Mouse (Mus musculus) forebrain, postnatal 0 days (tissue): ENCODE measurements around the gene Clk2. TPM values are rescaled to one million over a fixed set of nuclear protein-coding genes. Genes with fewer than 3 reads are reported as not detected.

Experiments used
- ATAC-seq: fragments of 200-750 bp; cut with Nextera tagmentation; 2 replicates; pipeline ENCODE4 v1.8.0; 2017; ENCODE audit warnings: mild to moderate bottlenecking, moderate library complexity
- DNase-seq: peaks from one replicate; pipeline ENCODE4 v3.0.0-alpha.2; 2015
- H3K27ac ChIP-seq: fragments of 300-500 bp; sonication (generic); 2 replicates; pipeline ENCODE4 v1.5.1; 2014; ENCODE audit warnings: low read depth, mild to moderate bottlenecking, antibody characterized with exemption, low read length, moderate library complexity, mixed read lengths
- H3K27me3 ChIP-seq: fragments of 300-500 bp; sonication (generic); 2 replicates; pipeline ENCODE4 v1.6.1; 2014; ENCODE audit warnings: mild to moderate bottlenecking, low read length, mixed read lengths; ENCODE audit not compliant: insufficient read depth
- H3K36me3 ChIP-seq: fragments of 300-500 bp; sonication (generic); 2 replicates; pipeline ENCODE4 v1.6.1; 2014; ENCODE audit warnings: mild to moderate bottlenecking, moderate library complexity; ENCODE audit not compliant: insufficient read depth
- H3K4me1 ChIP-seq: fragments of 300-500 bp; sonication (generic); 2 replicates; pipeline ENCODE4 v1.6.1; 2014; ENCODE audit warnings: antibody characterized with exemption; ENCODE audit not compliant: insufficient read depth
- H3K4me2 ChIP-seq: fragments of 300-500 bp; sonication (generic); 2 replicates; pipeline ENCODE4 v1.6.1; 2014; ENCODE audit warnings: low read depth, mild to moderate bottlenecking, moderate library complexity
- H3K4me3 ChIP-seq: fragments of 300-500 bp; sonication (generic); 2 replicates; pipeline ENCODE4 v1.5.1; 2014; ENCODE audit warnings: low read depth, low read length, mixed read lengths
- H3K9ac ChIP-seq: fragments of 300-500 bp; sonication (generic); 2 replicates; pipeline ENCODE4 v1.6.1; 2014; ENCODE audit warnings: mild to moderate bottlenecking
- H3K9me3 ChIP-seq: fragments of 300-500 bp; sonication (generic); 2 replicates; pipeline ENCODE4 v1.6.1; 2016; ENCODE audit warnings: low read length
- CTCF ChIP-seq: sonication (generic); IDR thresholded peaks from 2 replicates; pipeline ENCODE4 v1.5.1; 2016; ENCODE audit warnings: antibody characterized with exemption, control low read depth, low read depth
- WGBS: fragments of 180-500 bp; shearing (Covaris S2); extraction: QIAGEN DNeasy Blood & Tissue Kit; methylation state at CpG from one replicate; pipeline ENCODE4 v1.1.7; 2014; 5-methylcytosine and 5-hydroxymethylcytosine counted together
- polyA plus RNA-seq: library from polyadenylated mRNA; unstranded; fragments of >200 nt; fragmentation: Nextera tagmentation; extraction: Ambion mirVana; gene quantifications from 2 replicates; pipeline ENCODE4 v1.2.1, GENCODE M21; 2015
- total RNA-seq: library from RNA; depleted of rRNA; stranded (reverse); fragments of >200 nt; gene quantifications from 2 replicates; pipeline ENCODE4 v1.2.3, GENCODE M21; 2014; rRNA removed

The Clk2 gene
- total and polyA plus RNA-seq, 2 experiments from 2014 or later, result 12.8 to 43.1 TPM

- Histone ChIP-seq H3K27me3 (no peaks in the 10 kb centered on the region), H3K9me3 (no peaks in the 10 kb centered on the region), H3K27ac (peak overlapping the region; percentile 80), H3K4me3 (peak overlapping the region; percentile 45; the same call in 1 of the 2 replicates), H3K9ac (peak overlapping the region; percentile 53), H3K4me2 (peak overlapping the region; percentile 91), H3K36me3 (peaks cover 15% of the 10 kb centered on the region), H3K4me1 (peaks cover 28% of the 10 kb centered on the region)
- TF ChIP-seq CTCF, result no peak
- DNase-seq (no peak), ATAC-seq (no peak)
- WGBS, result 20% methylated on average over 11 of the region's 11 CpGs
Measured at GRCm38 (mm10) chr3:89224796-89225195, 60.2 kb downstream of the Clk2 start.

- peak overlapping the region; percentile 80 for H3K27ac ChIP-seq
- TF ChIP-seq CTCF, result no peak
- H3K9ac ChIP-seq, result peak overlapping the region; percentile 53
- no peaks in the 10 kb centered on the region for H3K9me3 ChIP-seq
- 13% methylated on average over 12 of the region's 12 CpGs for WGBS
- peak overlapping the region; percentile 91 for H3K4me2 ChIP-seq
- peak overlapping the region; percentile 45 for H3K4me3 ChIP-seq
- DNase-seq (no peak), ATAC-seq (no peak)
- H3K27me3 ChIP-seq, result no peaks in the 10 kb centered on the region
- H3K4me1 ChIP-seq, result peaks cover 28% of the 10 kb centered on the region
- peaks cover 12% of the 10 kb centered on the region; the same call in 1 of the 2 replicates for H3K36me3 ChIP-seq
Measured at GRCm38 (mm10) chr3:89225321-89225815, 60.8 kb downstream of the Clk2 start.

DNA sequence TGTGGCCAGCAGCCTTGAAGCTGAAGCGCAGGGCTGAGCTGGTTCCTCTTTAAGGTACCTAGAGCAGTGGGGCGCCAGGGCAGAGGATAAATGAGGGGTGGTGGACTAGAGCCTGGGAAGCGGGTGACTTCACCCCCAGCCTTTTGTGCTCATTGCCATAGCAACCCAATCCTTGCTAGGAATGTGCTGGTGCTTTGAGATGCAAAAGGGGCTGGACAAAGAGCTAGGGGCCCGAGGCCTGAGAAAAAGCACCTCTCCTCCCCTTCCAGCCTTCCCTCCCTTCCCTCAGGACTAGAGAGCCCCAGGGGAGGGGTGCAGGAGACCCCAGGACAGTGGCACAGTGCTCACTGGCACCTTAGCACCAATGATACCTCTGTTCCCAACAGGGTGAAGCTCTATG, 61.3 kb downstream of the Clk2 start:
- Histone ChIP-seq H3K4me3 (peak overlapping the region; percentile 45), H3K4me2 (peak overlapping the region; percentile 91), H3K9me3 (no peaks in the 10 kb centered on the region), H3K36me3 (peaks cover 12% of the 10 kb centered on the region; the same call in 1 of the 2 replicates), H3K27me3 (no peaks in the 10 kb centered on the region), H3K9ac (peak overlapping the region; percentile 53), H3K27ac (peak overlapping the region; percentile 80), H3K4me1 (peaks cover 28% of the 10 kb centered on the region)
- ATAC-seq, result peak; percentile 45
- peak; percentile 71 for DNase-seq
- WGBS, result 15% methylated on average over 4 of the region's 4 CpGs
- TF ChIP-seq CTCF, result no peak

- WGBS, result 3% methylated on average over 11 of the region's 11 CpGs
- Histone ChIP-seq H3K4me1 (peaks cover 28% of the 10 kb centered on the region), H3K36me3 (peaks cover 7% of the 10 kb centered on the region; the same call in 1 of the 2 replicates), H3K9me3 (no peaks in the 10 kb centered on the region), H3K27ac (peak overlapping the region; percentile 80), H3K27me3 (no peaks in the 10 kb centered on the region), H3K9ac (peak overlapping the region; percentile 53), H3K4me3 (peak overlapping the region; percentile 45), H3K4me2 (peak overlapping the region; percentile 91)
- ATAC-seq (no peak), DNase-seq (no peak)
- TF ChIP-seq CTCF, result no peak
Measured at GRCm38 (mm10) chr3:89226361-89226760, 61.8 kb downstream of the Clk2 start.

Other genes starting within 250 kb of the Clk2 start
- gene Ash1l, start 214.2 kb upstream of the Clk2 start, total RNA-seq, result 25.9 and 28.9 TPM in 2 replicates
- gene Ash1l, start 214.2 kb upstream of the Clk2 start, polyA plus RNA-seq, result 6.8 and 12.8 TPM in 2 replicates
- gene Dap3, start 213.6 kb upstream of the Clk2 start, total RNA-seq, result 76.2 and 83.0 TPM in 2 replicates
- 127 and 141 TPM in 2 replicates for gene Dap3, start 213.6 kb upstream of the Clk2 start, polyA plus RNA-seq
- gene Rusc1, start 71.5 kb upstream of the Clk2 start, total RNA-seq, result 148 and 158 TPM in 2 replicates
- 86.1 and 101 TPM in 2 replicates for gene Rusc1, start 71.5 kb upstream of the Clk2 start, polyA plus RNA-seq
- not detected in 2 replicates for gene Gm43738, start 63.7 kb upstream of the Clk2 start, total RNA-seq
- not detected in 2 replicates for gene Gm43738, start 63.7 kb upstream of the Clk2 start, polyA plus RNA-seq
- gene Fdps, start 62.8 kb upstream of the Clk2 start, total RNA-seq, result 421 and 510 TPM in 2 replicates
- 435 and 441 TPM in 2 replicates for gene Fdps, start 62.8 kb upstream of the Clk2 start, polyA plus RNA-seq
- gene Pklr, start 28.7 kb upstream of the Clk2 start, total RNA-seq, result 0.08 and 0.76 TPM in 2 replicates
- gene Pklr, start 28.7 kb upstream of the Clk2 start, polyA plus RNA-seq, result 0.19 TPM in 1 of 2 replicates, not detected in the other
- 44.9 and 45.5 TPM in 2 replicates for gene Hcn3, start 4.6 kb upstream of the Clk2 start, total RNA-seq
- 22.7 and 30.3 TPM in 2 replicates for gene Hcn3, start 4.6 kb upstream of the Clk2 start, polyA plus RNA-seq
- 44.3 and 63.7 TPM in 2 replicates for gene Scamp3, start 12.7 kb downstream of the Clk2 start, total RNA-seq
- gene Scamp3, start 12.7 kb downstream of the Clk2 start, polyA plus RNA-seq, result 116 and 124 TPM in 2 replicates
- gene Fam189b, start 18.3 kb downstream of the Clk2 start, total RNA-seq, result 8.9 and 12.7 TPM in 2 replicates
- 23.8 and 31.8 TPM in 2 replicates for gene Fam189b, start 18.3 kb downstream of the Clk2 start, polyA plus RNA-seq
- 46.9 and 51.1 TPM in 2 replicates for gene Gba, start 38.1 kb downstream of the Clk2 start, total RNA-seq
- gene Gba, start 38.1 kb downstream of the Clk2 start, polyA plus RNA-seq, result 40.4 and 41.7 TPM in 2 replicates
- 53.6 and 74.1 TPM in 2 replicates for gene Thbs3, start 50.4 kb downstream of the Clk2 start, total RNA-seq
- 31.1 and 42.8 TPM in 2 replicates for gene Thbs3, start 50.4 kb downstream of the Clk2 start, polyA plus RNA-seq
- gene Mtx1, start 62.3 kb downstream of the Clk2 start, total RNA-seq, result 142 and 167 TPM in 2 replicates
- 199 and 212 TPM in 2 replicates for gene Mtx1, start 62.3 kb downstream of the Clk2 start, polyA plus RNA-seq
- gene Muc1, start 64.3 kb downstream of the Clk2 start, total RNA-seq, result 1.3 and 1.6 TPM in 2 replicates
- gene Muc1, start 64.3 kb downstream of the Clk2 start, polyA plus RNA-seq, result 0.27 and 0.35 TPM in 2 replicates
- gene Krtcap2, start 81.2 kb downstream of the Clk2 start, total RNA-seq, result 67.0 and 68.1 TPM in 2 replicates
- 221 and 244 TPM in 2 replicates for gene Krtcap2, start 81.2 kb downstream of the Clk2 start, polyA plus RNA-seq
- 83.0 and 98.3 TPM in 2 replicates for gene Trim46, start 81.5 kb downstream of the Clk2 start, total RNA-seq
- gene Trim46, start 81.5 kb downstream of the Clk2 start, polyA plus RNA-seq, result 56.0 and 63.5 TPM in 2 replicates
- gene Dpm3, start 94.6 kb downstream of the Clk2 start, total RNA-seq, result 66.7 and 160 TPM in 2 replicates
- gene Dpm3, start 94.6 kb downstream of the Clk2 start, polyA plus RNA-seq, result 74.9 and 96.8 TPM in 2 replicates
- gene Slc50a1, start 105.8 kb downstream of the Clk2 start, total RNA-seq, result 22.1 and 26.7 TPM in 2 replicates
- 34.8 and 36.8 TPM in 2 replicates for gene Slc50a1, start 105.8 kb downstream of the Clk2 start, polyA plus RNA-seq
- gene Efna1, start 116.3 kb downstream of the Clk2 start, total RNA-seq, result 5.5 and 8.4 TPM in 2 replicates
- gene Efna1, start 116.3 kb downstream of the Clk2 start, polyA plus RNA-seq, result 10.8 and 11.1 TPM in 2 replicates
- gene Efna3, start 158.2 kb downstream of the Clk2 start, total RNA-seq, result 76.7 and 80.7 TPM in 2 replicates
- gene Efna3, start 158.2 kb downstream of the Clk2 start, polyA plus RNA-seq, result 68.9 and 73.8 TPM in 2 replicates
- 8.4 and 11.1 TPM in 2 replicates for gene Efna4, start 173.2 kb downstream of the Clk2 start, total RNA-seq
- gene Efna4, start 173.2 kb downstream of the Clk2 start, polyA plus RNA-seq, result 7.8 and 8.1 TPM in 2 replicates
- gene Adam15, start 185.2 kb downstream of the Clk2 start, total RNA-seq, result 47.9 and 53.3 TPM in 2 replicates
- gene Adam15, start 185.2 kb downstream of the Clk2 start, polyA plus RNA-seq, result 50.1 and 56.4 TPM in 2 replicates
- gene Dcst2, start 197.2 kb downstream of the Clk2 start, total RNA-seq, result 0.19 and 0.46 TPM in 2 replicates
- 0.43 and 0.56 TPM in 2 replicates for gene Dcst2, start 197.2 kb downstream of the Clk2 start, polyA plus RNA-seq
- 0.15 TPM in 1 of 2 replicates, not detected in the other for gene Dcst1, start 200.5 kb downstream of the Clk2 start, total RNA-seq
- gene Dcst1, start 200.5 kb downstream of the Clk2 start, polyA plus RNA-seq, result 0.89 and 1.3 TPM in 2 replicates
- 2.1 and 4.9 TPM in 2 replicates for gene Zbtb7b, start 230.0 kb downstream of the Clk2 start, total RNA-seq
- 0.33 and 0.75 TPM in 2 replicates for gene Zbtb7b, start 230.0 kb downstream of the Clk2 start, polyA plus RNA-seq
- 4.2 TPM in 1 of 2 replicates, not detected in the other for gene Lenep, start 238.0 kb downstream of the Clk2 start, total RNA-seq
- 0.40 TPM in 1 of 2 replicates, not detected in the other for gene Lenep, start 238.0 kb downstream of the Clk2 start, polyA plus RNA-seq
- gene Flad1, start 247.1 kb downstream of the Clk2 start, total RNA-seq, result 25.6 and 34.9 TPM in 2 replicates
- gene Flad1, start 247.1 kb downstream of the Clk2 start, polyA plus RNA-seq, result 30.9 and 31.5 TPM in 2 replicates